Mouse (Mus musculus): Measurements from ENCODE around the gene Kcnmb2. TPM values are rescaled to one million over a fixed set of nuclear protein-coding genes. Genes with fewer than 3 reads are reported as not detected.

Gene Kcnmb2
- polyA plus RNA-seq, 1 experiment, result not detected

DNA sequence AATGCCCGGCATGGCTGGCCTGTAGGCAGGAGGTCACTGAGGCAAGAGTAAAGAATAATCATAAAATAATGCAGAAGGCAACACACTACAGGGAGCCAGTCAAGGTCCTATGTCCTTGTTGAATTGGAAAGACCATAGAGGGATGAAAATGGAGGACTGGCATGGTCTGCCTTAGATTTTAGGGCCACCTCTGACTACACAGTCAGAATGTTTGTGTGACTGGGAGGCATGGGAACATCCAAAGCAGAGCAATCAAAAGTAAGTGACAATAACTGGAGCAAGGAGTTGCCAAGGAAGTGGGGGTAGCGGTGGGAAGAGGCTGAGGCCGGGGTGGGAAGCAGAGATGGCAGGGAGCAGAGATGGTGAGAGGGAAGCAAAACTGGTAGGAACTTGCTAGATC, 60.8 kb downstream of the Kcnmb2 start:
- no peak for TF ChIP-seq CTCF (IDR thresholded peaks at IDR 0.05; ENCODE audit: control insufficient read depth, insufficient read depth, low read length)
- TF ChIP-seq POLR2A (IDR thresholded peaks at IDR 0.05; ENCODE audit: borderline replicate concordance, control insufficient read depth, low read depth, low read length), result no peak
- Histone ChIP-seq H3K4me3 (replicated peaks; ENCODE audit: control insufficient read depth, low read depth, low read length) (no peak overlapping the region), H3K27ac (ENCODE audit: control insufficient read depth, insufficient read depth, low read depth, low read length, poor library complexity) (no peak overlapping the region), H3K4me1 (ENCODE audit: control insufficient read depth, insufficient read depth, low read length) (no peaks in the 10 kb centered on the region)
- WGBS, result 83% methylated on average over 3 of the region's 3 CpGs

DNA sequence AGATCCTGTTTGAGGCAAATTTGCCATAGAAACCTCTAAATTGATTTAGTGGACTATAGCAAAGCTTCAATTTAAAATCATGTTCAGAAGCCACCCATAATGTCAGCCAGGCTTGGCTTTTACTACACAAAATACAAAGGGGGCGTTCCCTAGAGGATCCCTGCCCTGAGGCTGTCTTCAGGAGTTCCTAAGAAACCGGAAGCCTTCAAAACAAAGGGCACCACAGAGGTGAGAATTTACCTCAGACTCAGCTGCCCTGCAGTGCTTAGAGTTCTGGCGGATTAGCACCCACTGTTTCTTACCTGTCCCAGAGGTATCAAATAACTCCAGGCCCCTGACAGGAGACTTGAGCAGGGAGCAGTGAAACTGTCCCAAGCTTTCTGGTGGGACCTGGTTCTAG, 77.4 kb downstream of the Kcnmb2 start:
- WGBS, result 38% methylated on average over 3 of the region's 3 CpGs
- H3K4me1 ChIP-seq (ENCODE audit: control insufficient read depth, insufficient read depth, low read length), result no peaks in the 10 kb centered on the region
- no peak overlapping the region for H3K27ac ChIP-seq (ENCODE audit: control insufficient read depth, insufficient read depth, low read depth, low read length, poor library complexity)
- TF ChIP-seq POLR2A (IDR thresholded peaks at IDR 0.05; ENCODE audit: borderline replicate concordance, control insufficient read depth, low read depth, low read length) (no peak), CTCF (IDR thresholded peaks at IDR 0.05; ENCODE audit: control insufficient read depth, insufficient read depth, low read length) (no peak)
- no peak overlapping the region for H3K4me3 ChIP-seq (replicated peaks; ENCODE audit: control insufficient read depth, low read depth, low read length)

DNA sequence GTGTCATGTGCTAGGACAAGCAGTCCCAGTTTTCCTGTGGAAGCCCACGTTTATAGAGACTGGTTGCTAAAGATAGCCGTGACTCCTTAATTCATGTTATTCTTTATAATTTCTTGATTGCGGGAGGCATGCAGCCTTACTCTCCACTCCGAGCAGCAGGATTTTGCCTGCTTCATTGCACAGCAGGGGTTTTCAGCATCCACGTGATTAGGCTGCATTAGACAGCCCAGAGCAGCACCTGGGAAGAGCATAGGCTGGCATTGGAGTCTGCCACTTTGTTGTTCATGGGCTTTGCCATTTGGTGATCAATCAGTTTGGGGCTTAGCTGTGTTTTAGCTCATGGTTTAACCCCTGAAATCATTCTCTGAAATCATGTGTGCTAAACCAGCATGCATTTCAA, 80.1 kb downstream of the Kcnmb2 start:
- Histone ChIP-seq H3K4me1 (ENCODE audit: control insufficient read depth, insufficient read depth, low read length) (no peaks in the 10 kb centered on the region), H3K27ac (ENCODE audit: control insufficient read depth, insufficient read depth, low read depth, low read length, poor library complexity) (no peak overlapping the region), H3K4me3 (replicated peaks; ENCODE audit: control insufficient read depth, low read depth, low read length) (no peak overlapping the region)
- no peak for TF ChIP-seq CTCF (IDR thresholded peaks at IDR 0.05; ENCODE audit: control insufficient read depth, insufficient read depth, low read length)
- WGBS, result 62% methylated on average over 5 of the region's 5 CpGs

DNA sequence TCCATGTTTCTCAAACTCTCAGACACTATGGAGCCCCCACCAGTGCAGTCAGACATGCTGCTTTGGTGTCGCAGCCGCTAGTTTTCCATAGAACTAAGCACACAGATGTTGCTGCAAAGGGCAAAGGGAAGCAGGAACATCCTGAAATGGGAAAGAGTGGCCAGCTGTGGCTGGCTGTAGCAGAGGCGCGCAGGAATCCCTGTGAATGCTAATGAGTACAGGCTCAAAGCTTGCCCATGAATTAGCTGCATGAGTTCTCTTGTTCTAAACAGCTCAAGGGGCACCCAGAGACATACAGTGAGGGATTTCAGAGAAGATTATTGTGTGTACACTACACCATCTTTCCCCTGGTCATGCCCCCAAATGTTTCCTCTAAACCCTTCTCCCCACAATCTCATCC, 82.8 kb downstream of the Kcnmb2 start:
- Histone ChIP-seq H3K4me1 (ENCODE audit: control insufficient read depth, insufficient read depth, low read length) (no peaks in the 10 kb centered on the region), H3K27ac (ENCODE audit: control insufficient read depth, insufficient read depth, low read depth, low read length, poor library complexity) (no peak overlapping the region), H3K4me3 (replicated peaks; ENCODE audit: control insufficient read depth, low read depth, low read length) (no peak overlapping the region)
- 79% methylated on average over 4 of the region's 4 CpGs for WGBS
- no peak for TF ChIP-seq POLR2A (IDR thresholded peaks at IDR 0.05; ENCODE audit: borderline replicate concordance, control insufficient read depth, low read depth, low read length)
- TF ChIP-seq CTCF (IDR thresholded peaks at IDR 0.05; ENCODE audit: control insufficient read depth, insufficient read depth, low read length), result no peak

DNA sequence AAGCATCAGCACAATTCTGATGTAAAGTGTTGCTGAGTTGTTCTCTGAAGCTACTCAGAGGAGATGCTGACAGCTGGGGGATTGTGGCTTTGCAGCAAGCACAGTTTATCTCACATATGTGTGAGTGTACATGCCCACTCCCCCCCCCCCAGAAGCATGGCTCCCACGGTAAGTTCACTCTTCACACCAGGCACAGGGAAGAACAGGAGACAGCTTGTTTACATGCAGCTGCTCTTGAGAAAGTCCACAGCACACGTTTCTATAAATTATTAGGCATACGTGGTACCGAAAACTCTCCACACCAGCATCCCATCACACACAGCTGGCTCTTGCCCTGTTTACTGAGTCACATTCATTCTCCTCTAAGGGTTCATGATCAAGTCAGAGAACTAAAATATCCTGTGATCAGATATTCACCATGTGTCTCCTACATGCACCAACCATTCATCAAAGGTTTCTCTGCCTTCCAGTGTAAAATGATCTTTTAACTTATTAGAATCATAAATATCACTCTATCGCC, 89.3 kb downstream of the Kcnmb2 start:
- 68% methylated on average over 5 of the region's 5 CpGs for WGBS
- no peak overlapping the region for H3K27ac ChIP-seq (ENCODE audit: control insufficient read depth, insufficient read depth, low read depth, low read length, poor library complexity)
- no peaks in the 10 kb centered on the region for H3K4me1 ChIP-seq (ENCODE audit: control insufficient read depth, insufficient read depth, low read length)

DNA sequence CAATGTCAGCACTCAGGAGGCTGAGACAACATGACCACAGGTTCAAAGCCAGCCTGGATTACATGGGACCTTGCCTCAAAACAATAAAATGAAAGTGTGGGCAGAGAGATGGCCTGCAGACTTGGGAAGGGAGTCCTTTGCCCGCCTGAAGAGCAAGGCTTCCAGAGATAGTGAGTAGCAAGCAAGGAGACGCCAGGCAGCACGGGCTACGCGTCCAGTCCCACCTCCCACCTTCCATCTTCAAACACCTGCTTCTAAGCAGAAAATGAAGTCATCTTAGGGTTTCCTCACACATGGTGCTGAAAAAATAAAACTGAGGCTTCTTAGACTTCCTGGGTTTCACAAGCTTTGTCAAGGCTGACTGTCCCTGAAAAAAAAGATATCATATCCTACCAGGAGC, 109.3 kb downstream of the Kcnmb2 start:
- H3K27ac ChIP-seq (ENCODE audit: control insufficient read depth, insufficient read depth, low read depth, low read length, poor library complexity), result no peak overlapping the region
- no peak overlapping the region for H3K4me3 ChIP-seq (replicated peaks; ENCODE audit: control insufficient read depth, low read depth, low read length)
- no peaks in the 10 kb centered on the region for H3K4me1 ChIP-seq (ENCODE audit: control insufficient read depth, insufficient read depth, low read length)
- TF ChIP-seq POLR2A (IDR thresholded peaks at IDR 0.05; ENCODE audit: borderline replicate concordance, control insufficient read depth, low read depth, low read length) (no peak), CTCF (IDR thresholded peaks at IDR 0.05; ENCODE audit: control insufficient read depth, insufficient read depth, low read length) (no peak)
- 83% methylated on average over 5 of the region's 5 CpGs for WGBS

More for the DNA sequence above, 89.3 kb downstream of the Kcnmb2 start:
- TF ChIP-seq CTCF (IDR thresholded peaks at IDR 0.05; ENCODE audit: control insufficient read depth, insufficient read depth, low read length) (no peak), POLR2A (IDR thresholded peaks at IDR 0.05; ENCODE audit: borderline replicate concordance, control insufficient read depth, low read depth, low read length) (no peak)
- H3K4me3 ChIP-seq (replicated peaks; ENCODE audit: control insufficient read depth, low read depth, low read length), result no peak overlapping the region

DNA sequence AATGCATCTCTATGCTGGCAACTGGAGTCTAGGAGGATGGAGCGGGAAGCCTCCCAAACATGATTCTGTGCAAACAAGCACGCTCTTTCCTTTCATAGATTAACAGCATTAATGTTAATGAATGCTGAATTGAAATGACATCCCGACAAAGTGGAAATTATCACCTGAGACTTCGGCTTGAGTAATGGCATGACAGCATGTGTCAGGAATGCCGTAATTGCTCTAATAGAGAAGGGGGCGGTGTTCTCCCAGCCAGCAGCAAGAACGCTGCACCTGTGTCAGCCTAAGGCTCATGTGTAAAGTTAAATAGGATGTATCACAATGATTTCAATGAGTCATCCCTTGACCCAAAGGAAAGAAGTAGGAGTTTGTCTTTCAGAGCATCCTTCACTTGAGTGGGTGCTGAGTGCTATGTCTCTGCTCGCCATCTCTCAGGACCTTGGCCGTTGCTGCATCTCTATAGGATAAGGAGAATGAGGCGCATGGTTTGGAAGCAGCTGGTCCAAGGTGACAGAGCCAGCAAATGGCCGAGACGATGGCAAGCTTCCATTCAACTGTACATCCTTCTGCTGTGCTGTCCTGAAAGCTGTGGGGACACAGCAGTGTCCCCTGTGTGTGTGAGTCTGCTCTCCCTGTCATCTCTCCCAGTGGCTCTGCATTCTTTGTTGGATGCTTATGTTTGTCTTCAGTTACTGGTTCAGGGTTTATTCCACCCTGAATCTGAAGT, 110.1 kb downstream of the Kcnmb2 start:
- TF ChIP-seq CTCF (IDR thresholded peaks at IDR 0.05; ENCODE audit: control insufficient read depth, insufficient read depth, low read length) (no peak), POLR2A (IDR thresholded peaks at IDR 0.05; ENCODE audit: borderline replicate concordance, control insufficient read depth, low read depth, low read length) (no peak)
- no peaks in the 10 kb centered on the region for H3K4me1 ChIP-seq (ENCODE audit: control insufficient read depth, insufficient read depth, low read length)
- WGBS, result 79% methylated on average over 12 of the region's 12 CpGs

DNA sequence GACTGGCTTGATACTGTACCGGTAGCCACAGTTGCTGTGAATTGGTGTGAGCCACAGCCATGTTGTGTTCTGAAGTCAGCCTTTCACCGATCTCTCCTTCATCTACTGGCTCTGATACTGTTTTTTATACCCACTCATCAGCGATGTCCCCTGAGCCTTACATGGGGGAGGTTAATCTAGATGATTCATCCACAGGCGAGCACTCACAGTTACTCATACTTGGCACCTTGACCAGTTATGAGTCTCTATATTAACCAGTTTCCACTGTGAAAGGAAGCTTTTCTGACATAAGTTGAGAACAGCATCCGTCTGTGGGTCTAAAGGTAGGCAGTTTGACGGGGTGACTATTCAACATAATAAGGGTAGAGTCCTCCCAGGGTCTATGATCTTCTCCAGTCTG, 118.7 kb downstream of the Kcnmb2 start:
- Histone ChIP-seq H3K27ac (ENCODE audit: control insufficient read depth, insufficient read depth, low read depth, low read length, poor library complexity) (no peak overlapping the region), H3K4me1 (ENCODE audit: control insufficient read depth, insufficient read depth, low read length) (no peaks in the 10 kb centered on the region), H3K4me3 (replicated peaks; ENCODE audit: control insufficient read depth, low read depth, low read length) (no peak overlapping the region)
- TF ChIP-seq POLR2A (IDR thresholded peaks at IDR 0.05; ENCODE audit: borderline replicate concordance, control insufficient read depth, low read depth, low read length), result no peak
- no peak for TF ChIP-seq CTCF (IDR thresholded peaks at IDR 0.05; ENCODE audit: control insufficient read depth, insufficient read depth, low read length)
- WGBS, result 78% methylated on average over 6 of the region's 6 CpGs

More for the DNA sequence above, 110.1 kb downstream of the Kcnmb2 start:
- H3K27ac ChIP-seq (ENCODE audit: control insufficient read depth, insufficient read depth, low read depth, low read length, poor library complexity), result no peak overlapping the region
- no peak overlapping the region for H3K4me3 ChIP-seq (replicated peaks; ENCODE audit: control insufficient read depth, low read depth, low read length)
